In genomic region chr4:105109990-105110683, GRCm38 (mm10) we compare ENCODE assay signal across 8 mouse cellular contexts. TPM values are rescaled to one million over a fixed set of nuclear protein-coding genes. Genes with fewer than 3 reads are reported as not detected.
DNase-seq lines count a peak whose midpoint lies in the region; ATAC-seq and TF ChIP-seq lines count a peak whose summit lies in the region.

No protein-coding gene starts in this region.

- no peak for TF ChIP-seq CTCF in kidney, adult 2 months (conservative IDR thresholded peaks at IDR 0.05; ENCODE audit: insufficient read depth, insufficient read length, low read depth, low read length)
- TF ChIP-seq CTCF in bone marrow macrophage, adult 2 months (IDR thresholded peaks at IDR 0.05; ENCODE audit: low read depth, low read length): no peak

- H3K4me1 ChIP-seq in kidney, adult 2 months (ENCODE audit: control insufficient read depth, insufficient read depth, low read length): peaks cover 17% of the 10 kb centered on the region
- H3K4me1 ChIP-seq in bone marrow macrophage, adult 2 months (ENCODE audit: control insufficient read depth, insufficient read depth, low read length): peaks cover 8% of the 10 kb centered on the region
- H3K4me1 ChIP-seq in forebrain, embryonic 14.5 days (ENCODE audit: control insufficient read depth, insufficient read depth, low read length): peaks cover 10% of the 10 kb centered on the region

- H3K36me3 ChIP-seq in kidney, adult 2 months (ENCODE audit: control insufficient read depth, insufficient read depth, low read length): no peaks in the 10 kb centered on the region
- no peaks in the 10 kb centered on the region for H3K36me3 ChIP-seq in forebrain, embryonic 14.5 days (ENCODE audit: control insufficient read depth, insufficient read depth, low read length)

- no peaks in the 10 kb centered on the region for H3K27me3 ChIP-seq in kidney, adult 2 months (replicated peaks; ENCODE audit: control insufficient read depth, insufficient read depth, low read length)
- H3K27me3 ChIP-seq in forebrain, embryonic 14.5 days (replicated peaks; ENCODE audit: control insufficient read depth, insufficient read depth, low read length): 0 out of 2 replicates have a peak, but pooled peaks cover 2% of the 10 kb centered on the region

- ATAC-seq in forebrain, embryonic 14.5 days: peak; percentile 79

- no peak for TF ChIP-seq POLR2A in kidney, adult 2 months (IDR thresholded peaks at IDR 0.05; ENCODE audit: low read depth, low read length)
- TF ChIP-seq POLR2A in bone marrow macrophage, adult 2 months (IDR thresholded peaks at IDR 0.05; ENCODE audit: borderline replicate concordance, low read depth, low read length): no peak

- peak overlapping the region; percentile 92 for H3K4me3 ChIP-seq in kidney, adult 2 months (ENCODE audit: insufficient read depth, low read depth, low read length)
- peak overlapping the region; percentile 73 for H3K4me3 ChIP-seq in bone marrow macrophage, adult 2 months (ENCODE audit: insufficient read depth, low read length)
- peak overlapping the region; percentile 67 for H3K4me3 ChIP-seq in forebrain, embryonic 14.5 days (ENCODE audit: low read depth, low read length)

- no peaks in the 10 kb centered on the region for H3K9me3 ChIP-seq in forebrain, embryonic 14.5 days (replicated peaks; ENCODE audit: control insufficient read depth, low read length)

- H3K27ac ChIP-seq in kidney, adult 2 months (ENCODE audit: insufficient read depth, low read depth, low read length): peak overlapping the region; percentile 88
- no peak overlapping the region for H3K27ac ChIP-seq in bone marrow macrophage, adult 2 months (ENCODE audit: insufficient read depth, low read depth, low read length)
- peak overlapping the region; percentile 68 for H3K27ac ChIP-seq in forebrain, embryonic 14.5 days (ENCODE audit: low read depth, low read length)

- H3K9ac ChIP-seq in forebrain, embryonic 14.5 days (ENCODE audit: low read length): peak overlapping the region; percentile 87

- peak overlapping the region; percentile 88 for H3K4me2 ChIP-seq in forebrain, embryonic 14.5 days (ENCODE audit: low read length)

- 4% methylated on average over 24 of the region's 24 CpGs for WGBS in kidney, adult 2 months
- WGBS in forebrain, embryonic 14.5 days: 4% methylated on average over 23 of the region's 24 CpGs

- DNase-seq in kidney, adult 2 months: no peak
- DNase-seq in kidney, postnatal 4 days: no peak
- peak; percentile 42 for DNase-seq in forebrain, embryonic 14.5 days (ENCODE audit: low spot score)
- DNase-seq in layer of hippocampus, adult 9-11 months: peak; percentile 68
- DNase-seq in lung, postnatal 25 days (ENCODE audit: low spot score): peak; percentile 10
- peak; percentile 79 for DNase-seq in skeletal muscle tissue, adult 2 months (ENCODE audit: low read depth, low spot score)
- no peak for DNase-seq in c-Kit-positive CD71-positive TER-119-positive erythroid progenitor cells, embryonic 14.5 days (ENCODE audit: low spot score)

RNA-seq across cellular contexts. Expression of gene Prkaa2, which starts 0.4 kb away (rescaled TPM):
- polyA plus RNA-seq in kidney, adult 2 months (2012; rRNA removed): 23.9 and 25.8 TPM in 2 replicates
- polyA plus RNA-seq in bone marrow macrophage, adult 2 months (2012; ENCODE audit: insufficient read depth, insufficient read length, missing spikeins): 0.09 TPM in 1 of 2 replicates, not detected in the other
- polyA plus RNA-seq in forebrain, embryonic 14.5 days (2014; fragmentation: Nextera tagmentation; extraction: Ambion mirVana): 9.8 and 12.8 TPM in 2 replicates

RNA-seq across cellular contexts. Expression of gene Plpp3, which starts 47.0 kb away (rescaled TPM):
- polyA plus RNA-seq in kidney, adult 2 months (2012; rRNA removed): 77.7 and 78.0 TPM in 2 replicates
- 0.43 and 0.58 TPM in 2 replicates for polyA plus RNA-seq in bone marrow macrophage, adult 2 months (2012; ENCODE audit: insufficient read depth, insufficient read length, missing spikeins)
- polyA plus RNA-seq in forebrain, embryonic 14.5 days (2014; fragmentation: Nextera tagmentation; extraction: Ambion mirVana): 48.6 and 50.8 TPM in 2 replicates

Comparison
In these comparisons a context has a peak if more than half of its experiments do, and no peak if none do; other contexts are left out.
1. DNase-seq: peak in forebrain, embryonic 14.5 days (single experiment), layer of hippocampus, adult 9-11 months (single experiment), lung, postnatal 25 days (single experiment) and skeletal muscle tissue, adult 2 months (single experiment); none in kidney, adult 2 months (single experiment), kidney, postnatal 4 days (0 of 2) and c-Kit-positive CD71-positive TER-119-positive erythroid progenitor cells, embryonic 14.5 days (single experiment).
2. RNA of gene Plpp3, which starts 47.0 kb away (polyA plus RNA-seq): 77.7 to 78.0 TPM in kidney, adult 2 months and 48.6 to 50.8 TPM in forebrain, embryonic 14.5 days; 0.43 to 0.58 TPM in bone marrow macrophage, adult 2 months; every median in the first group is over 10 times any median in the second.
3. Peak in every context shown above with its lines, with median percentiles within 50 percentile points of each other: H3K4me3 ChIP-seq.